Mouse (Mus musculus) testis, adult 2 months (tissue): ENCODE data around the gene Mapkapk5.

ENCODE experiments used
- CTCF ChIP-seq: fragments of 200-500 bp; IDR thresholded peaks from 2 replicates; pipeline ENCODE4 v1.5.1; 2012; ENCODE audit warnings: low read depth, mild to moderate bottlenecking, inconsistent platforms, low read length, moderate library complexity; ENCODE audit not compliant: control insufficient read depth, insufficient read depth, insufficient replicate concordance
- POLR2A ChIP-seq: fragments of 200-500 bp; IDR thresholded peaks from 2 replicates; pipeline ENCODE4 v1.6.1; 2012; ENCODE audit warnings: low read depth, mild to moderate bottlenecking, inconsistent platforms, low read length, moderate library complexity; ENCODE audit not compliant: control insufficient read depth

DNA sequence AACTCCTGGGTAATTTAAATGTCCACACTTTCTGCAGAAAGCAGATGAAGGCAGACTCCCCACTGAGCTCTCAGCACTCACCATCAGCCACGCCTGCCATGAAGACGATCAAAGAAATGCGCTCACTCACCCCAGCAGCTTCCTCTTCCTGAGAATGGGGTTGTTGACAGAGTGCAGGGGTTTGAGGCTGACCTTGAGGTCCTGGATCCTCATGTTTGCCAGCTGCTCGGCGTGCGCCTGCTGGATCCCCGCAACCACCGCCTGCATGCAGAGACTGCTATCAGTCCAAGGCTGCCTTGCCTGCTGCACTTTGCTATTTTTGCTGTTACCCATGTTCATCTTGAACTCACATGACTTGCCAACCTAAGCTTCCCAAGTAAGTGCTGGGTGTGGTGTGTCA is 18.7 kb downstream of the Mapkapk5 start:
- TF ChIP-seq CTCF (no peak), POLR2A (no peak)
